Mouse (Mus musculus) CH12.LX (cell line): ENCODE results near the gene Irf3.

Experiments
- CTCF ChIP-seq, 2 experiments: IDR thresholded peaks in 1 of 2; conservative IDR thresholded peaks in 1 of 2; 2 replicates each; pipeline ENCODE4 v1.5.1; 2011 to 2012; ENCODE audit warnings: low read depth in 2 of 2, low read length in 2 of 2, improper control_type of control experiment in 1 of 2, inconsistent platforms in 1 of 2, mild to moderate bottlenecking in 1 of 2, moderate library complexity in 1 of 2
- EP300 ChIP-seq: IDR thresholded peaks from 2 replicates; pipeline ENCODE4 v1.6.1; 2011; ENCODE audit warnings: low read length, improper control_type of control experiment
- ETS1 ChIP-seq: conservative IDR thresholded peaks from 2 replicates; pipeline ENCODE4 v1.6.1; 2012; ENCODE audit warnings: low read depth, mild to moderate bottlenecking, inconsistent platforms, low read length, improper control_type of control experiment, moderate library complexity
- POLR2A ChIP-seq: IDR thresholded peaks from 2 replicates; pipeline ENCODE4 v1.6.1; 2011; ENCODE audit warnings: low read depth, mild to moderate bottlenecking, improper control_type of control experiment, low read length
- RAD21 ChIP-seq: IDR thresholded peaks from 2 replicates; pipeline ENCODE4 v1.6.1; 2011; ENCODE audit warnings: low read depth, mild to moderate bottlenecking, low read length, improper control_type of control experiment, moderate library complexity
- TBP ChIP-seq: conservative IDR thresholded peaks from 2 replicates; pipeline ENCODE4 v1.6.1; 2011; ENCODE audit warnings: low read depth, low read length, improper control_type of control experiment
- UBTF ChIP-seq: IDR thresholded peaks from 2 replicates; pipeline ENCODE4 v1.6.1; 2012; ENCODE audit warnings: low read depth, mild to moderate bottlenecking, inconsistent platforms, low read length, improper control_type of control experiment, moderate library complexity

DNA sequence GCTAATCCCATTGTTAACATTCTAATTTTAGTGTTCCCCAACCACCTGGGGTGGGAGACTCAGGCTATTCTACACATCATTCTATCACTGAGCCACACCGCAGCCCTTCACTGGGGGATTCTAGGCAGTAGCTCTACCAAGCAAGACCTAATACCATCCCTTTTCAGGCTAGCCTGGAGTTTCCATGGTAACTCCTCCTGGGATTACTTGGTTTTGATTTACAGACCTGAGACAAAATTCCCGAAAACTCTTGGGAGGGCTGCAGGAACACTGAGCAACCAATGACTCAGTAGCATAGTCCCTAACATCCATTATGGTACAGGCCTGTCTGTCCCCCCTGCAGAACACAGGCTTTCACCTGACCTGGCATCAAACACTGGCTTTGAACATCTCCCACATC, 28.8 kb downstream of the Irf3 start:
- no peak for TF ChIP-seq EP300
- no peak for TF ChIP-seq TBP
- TF ChIP-seq ETS1: no peak
- no peak for TF ChIP-seq POLR2A
- no peak for TF ChIP-seq UBTF
- no peak for TF ChIP-seq RAD21
- no peak for TF ChIP-seq CTCF (conservative IDR thresholded peaks at IDR 0.05 in 1 of 2, IDR thresholded peaks at IDR 0.05 in 1 of 2; ENCODE audit: low read depth in 2 of 2, low read length in 2 of 2)
